Mouse (Mus musculus): ENCODE data around the gene Trim65. TPM values are rescaled to one million over a fixed set of nuclear protein-coding genes. Genes with fewer than 3 reads are reported as not detected.

Trim65 gene
- total and polyA plus RNA-seq, 3 experiments = 0.66 to 2.0 (median 1.4) TPM

- peaks cover 0 to 10% of the 10 kb centered on the region in 2 experiments; a peak in 2 of 4 replicates for H3K4me1 ChIP-seq (ENCODE audit: control insufficient read depth in 1 of 2, insufficient read depth in 2 of 2)
- dilution Hi-C loops (cut with MboI; ENCODE audit: extremely low pct_ligation_motif_present, extremely low pct_unique_long_range_greater_than_20kb, low sequenced_read_pairs) = no loop called here
- no peak overlapping the region for H3K27ac ChIP-seq (ENCODE audit: insufficient read depth, low read depth)
- H3K27me3 ChIP-seq (replicated peaks) = no peaks in the 10 kb centered on the region
- H3K9me3 ChIP-seq (replicated peaks; ENCODE audit: low read length) = no peaks in the 10 kb centered on the region
- DNase-seq (ENCODE audit: extremely low read depth) = no peak
- TF ChIP-seq MEF2A (IDR thresholded peaks at IDR 0.05; ENCODE audit: borderline replicate concordance, low read depth, low read length) = no peak
- no peak for TF ChIP-seq BHLHE40 (IDR thresholded peaks at IDR 0.05; ENCODE audit: low read depth, low read length)
- no peak for TF ChIP-seq CHD1 (IDR thresholded peaks at IDR 0.05; ENCODE audit: low read depth, low read length)
- no peak for TF ChIP-seq NELFE (IDR thresholded peaks at IDR 0.05; ENCODE audit: low read depth, low read length)
- TF ChIP-seq NRF1 (IDR thresholded peaks at IDR 0.05; ENCODE audit: low read depth, low read length) = no peak
- TF ChIP-seq ZKSCAN1 (IDR thresholded peaks at IDR 0.05; ENCODE audit: borderline replicate concordance, low read depth, low read length) = no peak
- no peak for TF ChIP-seq ZNF384 (IDR thresholded peaks at IDR 0.05; ENCODE audit: low read depth, low read length)
- TF ChIP-seq TCF12 (IDR thresholded peaks at IDR 0.05; ENCODE audit: low read depth, low read length) = no peak
- no peak for TF ChIP-seq SIN3A (IDR thresholded peaks at IDR 0.05; ENCODE audit: low read length)
- no peak for TF ChIP-seq JUN (IDR thresholded peaks at IDR 0.05; ENCODE audit: insufficient read depth, low read depth, low read length)
- no peak for TF ChIP-seq MXI1 (IDR thresholded peaks at IDR 0.05; ENCODE audit: low read depth, low read length)
- no peak for TF ChIP-seq CHD2 (IDR thresholded peaks at IDR 0.05; ENCODE audit: low read length)
- TF ChIP-seq GABPA (IDR thresholded peaks at IDR 0.05; ENCODE audit: insufficient replicate concordance, low read depth, low read length) = no peak
- TF ChIP-seq USF1 (IDR thresholded peaks at IDR 0.05; ENCODE audit: low read depth, low read length) = no peak
- no peak overlapping the region for H3K4me2 ChIP-seq (ENCODE audit: insufficient read depth, low read depth, poor library complexity, severe bottlenecking)
- in situ Hi-C loops (cut with MboI; ENCODE audit: low pct_ligation_motif_present, low pct_unique_long_range_greater_than_20kb, low sequenced_read_pairs) = no loop called here
- H3K4me3 ChIP-seq (replicated peaks in 1 of 3; ENCODE audit: low read depth in 2 of 3, low read length in 2 of 3, poor library complexity in 1 of 3) = no peak overlapping the region
- H3K79me2 ChIP-seq (replicated peaks; ENCODE audit: control insufficient read depth, extremely low read depth, insufficient read depth, poor library complexity, severe bottlenecking) = no peaks in the 10 kb centered on the region
- H3K9ac ChIP-seq (ENCODE audit: insufficient read depth, low read depth) = no peak overlapping the region
- H3K36me3 ChIP-seq (replicated peaks in 1 of 2; ENCODE audit: control insufficient read depth in 1 of 2, insufficient read depth in 1 of 2, low read length in 1 of 2) = peaks cover 58 to 82% of the 10 kb centered on the region in 2 experiments
These were observed 44.0 kb upstream of the Trim65 start for GRCm38 (mm10) chr11:116174775-116175448.

- no peak overlapping the region for H3K4me2 ChIP-seq (ENCODE audit: insufficient read depth, low read depth, poor library complexity, severe bottlenecking)
- DNase-seq (ENCODE audit: extremely low read depth) = no peak
- peaks cover 0 to 22% of the 10 kb centered on the region in 2 experiments; a peak in 3 of 4 replicates for H3K4me1 ChIP-seq (ENCODE audit: control insufficient read depth in 1 of 2, insufficient read depth in 2 of 2)
- no peaks in the 10 kb centered on the region for H3K9me3 ChIP-seq (replicated peaks; ENCODE audit: low read length)
- TF ChIP-seq CTCF (conservative IDR thresholded peaks at IDR 0.05 in 1 of 2, IDR thresholded peaks at IDR 0.05 in 1 of 2; ENCODE audit: low read depth in 2 of 2, low read length in 2 of 2) = no peak
- no peak for TF ChIP-seq RAD21 (IDR thresholded peaks at IDR 0.05; ENCODE audit: low read depth, low read length)
- no peak for TF ChIP-seq HCFC1 (IDR thresholded peaks at IDR 0.05; ENCODE audit: low read depth, low read length)
- no peak for TF ChIP-seq UBTF (IDR thresholded peaks at IDR 0.05; ENCODE audit: low read depth, low read length)
- TF ChIP-seq MEF2A (IDR thresholded peaks at IDR 0.05; ENCODE audit: borderline replicate concordance, low read depth, low read length) = no peak
- TF ChIP-seq POLR2A (IDR thresholded peaks at IDR 0.05; ENCODE audit: low read depth, low read length) = no peak
- no peak for TF ChIP-seq IRF4 (IDR thresholded peaks at IDR 0.05; ENCODE audit: low read depth, low read length)
- H3K4me3 ChIP-seq (replicated peaks in 1 of 3; ENCODE audit: low read depth in 2 of 3, low read length in 2 of 3, poor library complexity in 1 of 3) = no peak overlapping the region
- dilution Hi-C loops (cut with MboI; ENCODE audit: extremely low pct_ligation_motif_present, extremely low pct_unique_long_range_greater_than_20kb, low sequenced_read_pairs) = no loop called here
- H3K9ac ChIP-seq (ENCODE audit: insufficient read depth, low read depth) = no peak overlapping the region
- in situ Hi-C loops (cut with MboI; ENCODE audit: low pct_ligation_motif_present, low pct_unique_long_range_greater_than_20kb, low sequenced_read_pairs) = no loop called here
- H3K27ac ChIP-seq (ENCODE audit: insufficient read depth, low read depth) = no peak overlapping the region
- H3K36me3 ChIP-seq (replicated peaks in 1 of 2; ENCODE audit: control insufficient read depth in 1 of 2, insufficient read depth in 1 of 2, low read length in 1 of 2) = peaks cover 40 to 56% of the 10 kb centered on the region in 2 experiments
- H3K79me2 ChIP-seq (replicated peaks; ENCODE audit: control insufficient read depth, extremely low read depth, insufficient read depth, poor library complexity, severe bottlenecking) = peaks cover 6% of the 10 kb centered on the region; the same call in 1 of the 2 replicates
- H3K27me3 ChIP-seq (replicated peaks) = no peaks in the 10 kb centered on the region
These were observed 41.0 kb upstream of the Trim65 start for GRCm38 (mm10) chr11:116171959-116172358.
